Mouse (Mus musculus) lung, adult 2 months (tissue): ENCODE data around the gene Trrap.

Experiments
- CTCF ChIP-seq: fragments of 200-500 bp; IDR thresholded peaks from 2 replicates; pipeline ENCODE4 v1.5.1; 2011; ENCODE audit warnings: mild to moderate bottlenecking, low read length, control low read depth; ENCODE audit not compliant: insufficient read depth
- POLR2A ChIP-seq: fragments of 200-500 bp; IDR thresholded peaks from 2 replicates; pipeline ENCODE4 v1.6.1; 2011; ENCODE audit warnings: low read depth, mild to moderate bottlenecking, control low read depth, low read length, borderline replicate concordance; ENCODE audit errors: extremely low read depth

DNA sequence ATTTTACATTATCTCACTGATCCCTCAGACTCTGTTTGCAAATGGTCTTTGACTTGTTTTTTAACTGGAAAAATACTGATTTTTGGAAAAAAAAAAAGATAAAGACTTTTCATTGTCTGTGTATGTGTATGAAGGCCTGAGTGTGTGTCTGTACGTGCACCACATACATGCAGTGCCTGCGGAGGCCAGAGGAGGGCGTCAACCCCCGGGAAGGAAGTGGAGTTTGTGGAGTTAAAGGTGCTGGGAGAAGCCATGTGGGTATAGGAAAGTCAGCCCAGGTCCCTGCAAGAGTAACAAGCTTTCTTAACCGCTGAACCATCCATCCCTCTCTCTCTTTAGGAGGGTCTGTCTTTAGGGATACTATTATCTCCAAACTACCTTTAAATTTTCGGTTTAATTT, 5.7 kb downstream of the Trrap start:
- no peak for TF ChIP-seq POLR2A
- no peak for TF ChIP-seq CTCF
